Mouse (Mus musculus) splenic B cell, adult 2 months (primary cell): ENCODE data around the gene Gm28710.

Source experiments
- DNase-seq: peaks from one replicate; pipeline ENCODE4 v3.0.0-alpha.2; 2011; ENCODE audit warnings: low read depth, low spot score
- H3K27me3 ChIP-seq: 2 replicates; pipeline ENCODE4 v1.6.1; 2012; ENCODE audit warnings: mild to moderate bottlenecking, low read length, moderate library complexity, mixed read lengths; ENCODE audit not compliant: control insufficient read depth, poor library complexity, insufficient read depth, severe bottlenecking
- H3K36me3 ChIP-seq: 2 replicates; pipeline ENCODE4 v1.6.1; 2012; ENCODE audit warnings: mild to moderate bottlenecking, low read length, moderate library complexity, mixed read lengths; ENCODE audit not compliant: control insufficient read depth, poor library complexity, insufficient read depth, severe bottlenecking

The Gm28710 gene

DNA sequence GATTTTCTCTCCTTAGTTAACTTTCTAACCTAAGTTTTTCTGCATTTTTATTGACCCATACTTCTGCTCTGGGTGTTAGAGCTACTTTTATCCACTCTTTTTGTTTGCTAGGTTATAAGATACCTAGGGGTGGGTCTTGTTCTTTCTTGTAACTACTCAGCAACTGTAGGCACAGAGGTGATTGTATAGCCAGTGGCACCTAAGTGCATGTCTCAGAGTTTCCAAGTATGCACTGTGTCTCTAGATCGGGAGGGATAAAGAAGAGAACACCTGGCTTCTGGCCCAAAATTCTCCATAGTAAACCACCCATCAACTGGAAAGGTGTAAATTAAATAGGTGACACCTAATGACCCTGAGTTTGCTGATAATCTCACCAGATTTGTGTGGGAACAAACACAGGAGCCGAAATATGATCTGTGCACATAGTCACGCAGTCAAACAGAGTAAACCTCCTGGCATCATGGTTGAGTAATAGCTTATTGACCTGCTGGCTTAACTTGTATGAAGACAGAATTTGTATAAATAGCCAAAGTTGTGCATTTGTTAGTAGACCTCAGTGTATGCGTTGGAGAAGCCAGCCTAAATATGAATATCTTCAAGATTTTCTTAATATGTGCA, at the start of gene Gm28710:
Gene Gm28710, plus strand, starts transcription at position 568 of the 618 bp plus-strand sequence.
- DNase-seq, result no peak
- Histone ChIP-seq H3K27me3 (no peaks in the 10 kb centered on the region), H3K36me3 (no peaks in the 10 kb centered on the region)

DNA sequence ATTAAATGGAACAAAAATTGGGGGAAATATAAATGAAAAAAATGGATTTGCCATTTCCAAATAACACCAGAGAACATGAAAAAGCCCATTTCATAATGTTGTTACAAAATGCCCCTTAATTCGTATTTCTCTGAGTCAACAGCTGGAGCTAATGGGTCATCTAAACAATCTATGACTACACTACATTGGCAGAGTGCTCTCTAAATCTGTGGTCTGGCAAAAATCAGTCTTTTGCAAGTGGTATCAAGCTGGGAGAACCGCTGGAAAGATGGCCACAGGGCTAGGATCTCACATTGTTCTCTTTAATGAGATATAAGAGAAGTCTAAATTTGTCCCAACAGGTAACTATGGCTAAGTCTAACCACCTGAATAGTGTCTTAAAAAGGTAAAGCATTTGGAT, 14.4 kb upstream of the Gm28710 start:
- H3K36me3 ChIP-seq, result no peaks in the 10 kb centered on the region
- no peak for DNase-seq
- H3K27me3 ChIP-seq, result no peaks in the 10 kb centered on the region

DNA sequence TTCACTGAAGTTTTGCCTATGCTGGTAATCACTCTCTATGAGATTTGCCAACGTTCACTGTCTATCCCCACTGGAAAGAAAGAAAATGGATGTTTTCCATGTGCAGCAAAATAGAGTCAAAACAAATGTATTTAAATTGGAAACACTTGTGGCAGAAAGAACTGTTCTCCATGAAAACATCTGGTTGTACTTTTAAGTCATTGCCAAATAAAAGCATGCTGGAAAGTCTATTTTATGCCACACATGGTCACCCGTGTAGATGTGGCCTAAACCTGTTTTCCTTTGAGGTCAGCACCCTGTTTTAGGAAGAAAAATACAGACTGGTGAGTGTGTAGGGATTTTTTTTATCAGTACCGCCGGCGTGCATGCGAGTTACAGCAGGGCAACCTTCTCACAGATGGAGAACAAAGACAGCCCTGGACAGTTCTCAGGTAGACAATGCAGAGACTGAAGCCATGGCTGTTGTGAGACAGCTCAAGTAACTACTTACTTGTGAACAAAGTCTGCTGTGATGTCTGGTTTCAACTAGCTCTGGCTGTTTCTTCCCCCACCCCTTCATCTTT, 12.9 kb upstream of the Gm28710 start:
- DNase-seq, result no peak
- H3K36me3 ChIP-seq, result no peaks in the 10 kb centered on the region
- H3K27me3 ChIP-seq, result no peaks in the 10 kb centered on the region

DNA sequence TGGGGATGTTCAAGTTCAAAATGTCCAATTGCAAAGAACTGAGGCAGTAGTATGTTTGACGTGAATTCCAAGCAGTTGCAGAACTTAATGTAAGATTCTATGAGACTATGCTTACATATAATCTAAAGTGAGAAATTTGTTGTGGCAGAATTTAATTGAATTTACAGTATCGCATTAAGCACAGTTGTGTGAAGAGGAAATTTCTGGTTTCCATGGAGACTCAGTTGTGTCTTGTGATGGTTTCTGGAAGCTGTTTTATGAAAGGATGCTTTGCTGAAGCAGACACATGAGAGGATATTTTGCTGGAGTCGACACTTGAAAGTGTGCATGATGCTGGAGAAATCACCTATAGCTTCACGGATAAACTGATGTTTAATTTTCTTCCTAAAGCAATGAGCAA, 6.0 kb upstream of the Gm28710 start:
- DNase-seq, result no peak
- H3K27me3 ChIP-seq, result no peaks in the 10 kb centered on the region
- no peaks in the 10 kb centered on the region for H3K36me3 ChIP-seq

DNA sequence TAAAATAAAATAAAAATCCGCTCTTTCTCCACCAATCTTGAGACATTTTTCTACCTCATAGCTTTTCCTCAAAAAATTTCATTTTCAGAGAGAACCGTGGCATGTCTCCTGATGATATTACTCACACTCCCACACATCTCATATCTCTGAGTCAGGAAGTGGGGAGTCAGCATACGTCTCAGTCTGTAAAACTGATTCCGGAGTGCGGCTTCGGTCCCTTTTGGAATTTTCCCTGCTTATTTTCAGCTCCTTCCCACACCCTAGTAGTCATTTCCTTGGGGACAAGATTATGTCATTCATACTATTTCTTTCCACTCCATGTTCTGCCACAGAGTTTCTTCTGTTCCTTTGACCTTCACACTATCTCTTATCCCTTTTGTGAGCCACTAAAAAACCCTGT, 3.4 kb downstream of the Gm28710 start:
- DNase-seq, result no peak
- H3K27me3 ChIP-seq, result no peaks in the 10 kb centered on the region
- H3K36me3 ChIP-seq, result no peaks in the 10 kb centered on the region

DNA sequence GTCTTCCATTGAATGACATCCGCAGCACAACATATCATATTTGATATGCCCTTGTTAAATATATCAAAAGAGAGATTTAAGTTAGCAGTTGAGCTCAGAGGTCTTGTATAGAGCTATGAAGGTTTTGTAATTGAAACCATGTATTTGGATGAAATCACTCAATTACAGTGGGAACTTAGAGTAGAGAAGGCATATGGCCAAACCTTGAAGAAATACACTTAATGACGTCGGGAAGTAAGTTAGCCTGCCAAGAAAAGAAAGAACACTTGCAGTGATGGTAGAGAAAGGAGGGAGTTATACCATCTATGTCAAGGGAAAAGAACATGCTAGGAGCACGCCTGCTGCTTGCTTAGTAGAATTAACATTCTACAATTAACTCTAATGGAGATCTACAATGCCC, 11.1 kb downstream of the Gm28710 start:
- Histone ChIP-seq H3K36me3 (no peaks in the 10 kb centered on the region), H3K27me3 (no peaks in the 10 kb centered on the region)
- no peak for DNase-seq

DNA sequence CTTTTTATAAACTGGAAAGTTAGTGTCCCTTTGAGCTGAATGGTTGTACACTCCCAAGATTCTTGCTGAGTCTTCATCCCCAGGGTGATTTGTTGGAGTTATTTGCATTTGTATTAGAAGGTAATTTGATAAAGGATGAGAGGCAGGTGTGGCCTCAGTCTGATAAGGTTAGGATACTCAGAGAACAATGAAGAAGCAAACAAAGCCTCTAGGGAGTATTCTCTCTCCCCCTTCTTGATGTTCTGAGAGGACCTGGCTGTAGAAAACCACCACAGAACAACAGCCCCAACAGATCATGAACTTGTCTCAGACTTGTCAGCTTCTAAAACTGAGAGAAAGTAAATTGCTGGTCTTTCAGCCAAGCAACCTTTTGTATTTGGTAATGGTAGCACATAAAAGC, 47.4 kb downstream of the Gm28710 start:
- no peak for DNase-seq
- H3K36me3 ChIP-seq, result no peaks in the 10 kb centered on the region
- no peaks in the 10 kb centered on the region for H3K27me3 ChIP-seq

DNA sequence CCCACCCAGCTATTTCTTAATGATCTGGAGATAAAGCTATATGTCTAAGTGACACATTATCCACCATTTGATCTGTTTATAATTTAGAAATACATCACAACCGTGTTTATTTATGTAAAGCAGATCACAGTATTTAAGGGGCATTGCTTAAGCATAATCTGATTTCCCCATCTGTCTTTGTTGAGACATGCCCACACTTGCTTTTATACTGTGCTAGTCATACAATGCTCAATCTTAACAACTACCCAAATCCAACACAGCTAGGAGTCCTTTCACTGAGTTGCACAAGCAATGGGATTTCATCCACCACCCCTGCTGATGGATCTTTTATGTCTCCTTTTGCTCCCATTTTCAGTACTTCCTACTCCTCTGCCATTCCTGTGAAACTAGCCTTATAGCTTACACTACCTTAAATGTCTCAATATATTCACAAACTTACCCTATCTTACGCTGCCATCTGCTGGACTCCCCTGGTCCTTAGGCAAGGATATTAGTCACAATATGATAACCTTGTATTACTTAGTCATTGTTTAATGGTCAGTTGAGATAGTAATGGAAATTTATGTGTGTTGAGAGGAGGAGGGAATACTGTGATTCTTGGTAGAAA, 77.8 kb downstream of the Gm28710 start:
- DNase-seq, result no peak
- no peaks in the 10 kb centered on the region for H3K27me3 ChIP-seq
- H3K36me3 ChIP-seq, result no peaks in the 10 kb centered on the region

DNA sequence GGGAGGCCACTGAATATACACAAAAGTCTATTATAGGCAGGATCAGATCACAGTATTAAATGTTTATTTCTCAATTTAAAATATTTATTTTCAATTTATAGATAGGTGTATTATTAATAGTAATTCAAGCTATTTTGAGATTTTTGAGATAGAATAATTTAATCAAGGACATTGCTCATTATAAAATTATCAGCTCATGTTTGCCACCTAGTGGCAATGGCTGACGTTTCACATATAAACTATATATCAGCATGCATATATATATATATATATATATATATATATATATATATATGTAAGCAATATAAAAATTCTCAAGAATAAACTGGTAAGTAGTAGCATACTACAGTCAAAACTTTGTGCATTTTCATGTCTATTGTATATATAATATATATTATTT, 102.6 kb downstream of the Gm28710 start:
- H3K27me3 ChIP-seq, result no peaks in the 10 kb centered on the region
- no peaks in the 10 kb centered on the region for H3K36me3 ChIP-seq
- DNase-seq, result no peak

DNA sequence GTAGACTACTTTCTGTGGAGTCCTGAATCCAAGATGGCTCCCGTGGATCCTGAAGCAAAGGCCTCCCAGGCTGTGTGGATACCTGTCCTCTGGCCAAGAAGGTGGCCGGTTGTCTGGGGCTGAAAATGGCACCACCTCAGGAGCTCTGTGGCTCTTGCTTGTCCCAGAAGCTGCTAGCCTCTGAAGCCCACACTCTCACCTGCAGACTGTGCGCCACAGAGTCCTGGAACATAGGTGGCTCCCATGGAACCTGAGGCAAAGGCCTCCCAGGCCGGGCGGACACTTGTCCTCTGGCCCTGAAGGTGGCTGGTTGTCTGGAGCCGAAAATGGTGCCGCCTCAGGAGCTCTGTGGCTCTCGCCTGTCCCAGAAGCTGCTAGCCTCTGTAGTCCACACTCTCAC, 128.2 kb downstream of the Gm28710 start:
- Histone ChIP-seq H3K36me3 (no peaks in the 10 kb centered on the region), H3K27me3 (no peaks in the 10 kb centered on the region)
- DNase-seq, result no peak

DNA sequence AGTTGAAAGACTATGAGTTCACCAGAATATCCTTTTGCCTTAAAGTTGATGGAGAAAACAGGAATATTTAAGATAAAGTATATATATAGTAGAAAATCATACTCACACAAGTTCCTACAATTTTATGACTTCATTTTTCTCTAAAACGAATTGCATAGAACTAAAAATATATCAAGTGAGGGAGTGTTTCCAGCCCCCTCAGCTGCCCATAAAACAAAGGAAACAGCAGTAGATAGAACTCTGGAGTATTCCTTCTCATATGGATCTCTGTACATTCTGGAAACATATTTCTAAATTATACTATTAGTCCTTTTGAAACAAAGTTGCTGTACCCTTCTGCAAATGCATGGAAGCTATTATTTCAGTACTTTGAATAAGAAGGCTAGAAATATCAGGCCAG, 130.9 kb downstream of the Gm28710 start:
- H3K27me3 ChIP-seq, result no peaks in the 10 kb centered on the region
- H3K36me3 ChIP-seq, result no peaks in the 10 kb centered on the region
- DNase-seq, result no peak
